Mouse (Mus musculus): ENCODE data around the gene Sigirr.

- no peak; the same call in 1 of the 2 replicates for TF ChIP-seq CTCF (conservative IDR thresholded peaks at IDR 0.05; ENCODE audit: insufficient read depth, insufficient read length, low read depth, low read length)
- no peak for TF ChIP-seq POLR2A (IDR thresholded peaks at IDR 0.05; ENCODE audit: low read depth, low read length)
Observed at GRCm38 (mm10) chr7:141121051-141121531, 20.7 kb upstream of the Sigirr start.

Measured in kidney, adult 2 months (tissue).